Comparison of ENCODE assay signal across 19 mouse cellular contexts in genomic region chr14:99159940-99160339, GRCm38 (mm10).
DNase-seq lines count a peak whose midpoint lies in the region; ATAC-seq and TF ChIP-seq lines count a peak whose summit lies in the region.
"Had no signal": no experiment of that assay in that cellular context is flagged by ENCODE, and none has a peak within 500 bp of the region (broad histone marks: within the 10 kb centered on the region; RNA-seq: fewer than 3 reads in every experiment).

No protein-coding gene starts in this region.

- ATAC-seq in lung, embryonic 14.5 days (ENCODE audit: insufficient read depth): no peak
- peak; percentile 46; the same call in 1 of the 2 replicates for ATAC-seq in granulocyte monocyte progenitor cell, adult 5-6 weeks (replicated peaks; ENCODE audit: poor library complexity, severe bottlenecking)
- ATAC-seq in midbrain, embryonic 15.5 days (replicated peaks): peak; percentile 70; the same call in 1 of the 2 replicates
- ATAC-seq: liver, embryonic 12.5 days had no signal

- TF ChIP-seq POLR2A in brain, embryonic 14.5 days (IDR thresholded peaks at IDR 0.05; ENCODE audit: borderline replicate concordance, extremely low read depth, insufficient read depth, insufficient read length, poor library complexity, severe bottlenecking): no peak
- TF ChIP-seq POLR2A in kidney, adult 2 months (IDR thresholded peaks at IDR 0.05; ENCODE audit: low read depth, low read length): no peak

- H3K4me1 ChIP-seq in lung, embryonic 14.5 days (ENCODE audit: insufficient read depth): no peaks in the 10 kb centered on the region
- no peaks in the 10 kb centered on the region for H3K4me1 ChIP-seq in midbrain, embryonic 15.5 days
- no peaks in the 10 kb centered on the region for H3K4me1 ChIP-seq in kidney, adult 2 months (ENCODE audit: control insufficient read depth, insufficient read depth, low read length)
- H3K4me1 ChIP-seq: limb, embryonic 12.5 days; liver, embryonic 12.5 days; lung, embryonic 15.5 days had no signal

- H3K4me3 ChIP-seq in lung, embryonic 14.5 days (ENCODE audit: low read depth, low read length): no peak overlapping the region
- no peak overlapping the region for H3K4me3 ChIP-seq in midbrain, embryonic 15.5 days
- H3K4me3 ChIP-seq in kidney, adult 2 months (ENCODE audit: insufficient read depth, low read depth, low read length): no peak overlapping the region
- H3K4me3 ChIP-seq: limb, embryonic 12.5 days; liver, embryonic 12.5 days; lung, embryonic 15.5 days had no signal

- H3K27me3 ChIP-seq in lung, embryonic 14.5 days (ENCODE audit: insufficient read depth, low read length): no peaks in the 10 kb centered on the region
- no peaks in the 10 kb centered on the region for H3K27me3 ChIP-seq in midbrain, embryonic 15.5 days (replicated peaks)
- no peaks in the 10 kb centered on the region for H3K27me3 ChIP-seq in kidney, adult 2 months (replicated peaks; ENCODE audit: control insufficient read depth, insufficient read depth, low read length)
- H3K27me3 ChIP-seq: limb, embryonic 12.5 days; liver, embryonic 12.5 days; lung, embryonic 15.5 days had no signal

- no peaks in the 10 kb centered on the region for H3K9me3 ChIP-seq in lung, embryonic 14.5 days (ENCODE audit: low read depth, low read length)
- no peaks in the 10 kb centered on the region for H3K9me3 ChIP-seq in midbrain, embryonic 15.5 days
- H3K9me3 ChIP-seq: limb, embryonic 12.5 days; liver, embryonic 12.5 days; lung, embryonic 15.5 days had no signal

- TF ChIP-seq CTCF in lung, embryonic 14.5 days (IDR thresholded peaks at IDR 0.05; ENCODE audit: low read depth): no peak
- no peak for TF ChIP-seq CTCF in brain, embryonic 14.5 days (IDR thresholded peaks at IDR 0.05; ENCODE audit: borderline replicate concordance, extremely low read depth, insufficient read depth, insufficient read length)
- TF ChIP-seq CTCF in kidney, adult 2 months (conservative IDR thresholded peaks at IDR 0.05; ENCODE audit: insufficient read depth, insufficient read length, low read depth, low read length): no peak

- no peak overlapping the region for H3K4me2 ChIP-seq in lung, embryonic 14.5 days
- H3K4me2 ChIP-seq in midbrain, embryonic 15.5 days: no peak overlapping the region
- H3K4me2 ChIP-seq: limb, embryonic 12.5 days; liver, embryonic 12.5 days; lung, embryonic 15.5 days had no signal

- intact Hi-C loops in heart, postnatal 14 days (cut with DNase I): no loop called here

- peak; percentile 7 for DNase-seq in lung, embryonic 14.5 days
- DNase-seq in lung, postnatal 4 days: no peak
- peak; percentile 54 for DNase-seq in brain, embryonic 14.5 days (ENCODE audit: low read depth)
- DNase-seq in thymus, postnatal 10 days (ENCODE audit: low spot score in 2 of 2): no peak
- no peak for DNase-seq in heart, postnatal 14 days
- DNase-seq in kidney, adult 2 months: no peak
- DNase-seq: adrenal gland, adult 2 months; cerebellum, postnatal 10 days; gastrocnemius, postnatal 25 days; kidney, adult 18-20 months; kidney, postnatal 10 days; right cerebral cortex, postnatal 14 days; spleen, adult 18-20 months; thymus, postnatal 36 days had no signal

- WGBS in lung, embryonic 14.5 days: 70% methylated on average over 6 of the region's 6 CpGs
- WGBS in midbrain, embryonic 15.5 days: 42% methylated on average over 6 of the region's 6 CpGs
- WGBS in kidney, adult 2 months: 95% methylated on average over 6 of the region's 6 CpGs

- H3K27ac ChIP-seq in lung, embryonic 14.5 days (ENCODE audit: low read depth): no peak overlapping the region
- no peak overlapping the region for H3K27ac ChIP-seq in midbrain, embryonic 15.5 days
- H3K27ac ChIP-seq in kidney, adult 2 months (ENCODE audit: insufficient read depth, low read depth, low read length): no peak overlapping the region
- H3K27ac ChIP-seq: limb, embryonic 12.5 days; liver, embryonic 12.5 days; lung, embryonic 15.5 days had no signal

- H3K36me3 ChIP-seq in lung, embryonic 14.5 days (ENCODE audit: insufficient read depth): 0 out of 2 replicates have a peak, but pooled peaks cover 2% of the 10 kb centered on the region
- 0 out of 2 replicates have a peak, but pooled peaks cover 3% of the 10 kb centered on the region for H3K36me3 ChIP-seq in midbrain, embryonic 15.5 days (replicated peaks)
- peaks cover 2% of the 10 kb centered on the region for H3K36me3 ChIP-seq in kidney, adult 2 months (ENCODE audit: control insufficient read depth, insufficient read depth, low read length)

- H3K9ac ChIP-seq in lung, embryonic 14.5 days: no peak overlapping the region
- no peak overlapping the region for H3K9ac ChIP-seq in midbrain, embryonic 15.5 days
- H3K9ac ChIP-seq: limb, embryonic 12.5 days; liver, embryonic 12.5 days; lung, embryonic 15.5 days had no signal

Comparison
In these comparisons a context has a peak if more than half of its experiments do, and no peak if none do; other contexts are left out.
1. DNase-seq: peak in lung, embryonic 14.5 days (single experiment) and brain, embryonic 14.5 days (single experiment); none in lung, postnatal 4 days (0 of 2), thymus, postnatal 10 days (0 of 2), heart, postnatal 14 days (0 of 2) and kidney, adult 2 months (single experiment).